Mouse (Mus musculus) heart, postnatal 10 days (tissue): ENCODE results near the gene Mbd3. TPM values are rescaled to one million over a fixed set of nuclear protein-coding genes. Genes with fewer than 3 reads are reported as not detected.
"Not testable (repeated sequence)": the region's sequence is repeated elsewhere in the genome, so short reads cannot be mapped to it uniquely, and the experiment has no call there.

Source experiments
- DNase-seq, 2 experiments: peaks; one replicate each; pipeline ENCODE4 v3.0.0; 2021
- intact Hi-C: fragments of 180-260 bp; cut with DNase I; formaldehyde crosslinking; loops from one replicate; pipeline ENCODE4 v1.15.1; 2025
- microRNA-seq, 2 experiments: library from miRNA; unstranded; fragments of <30 nt; microRNA quantifications; one replicate each; pipeline ENCODE4 v1.2.0; 2022
- total RNA-seq, 2 experiments: library from RNA; stranded (reverse); gene quantifications; 2 replicates each; pipeline ENCODE4 v1.2.3; 2021

Mbd3 gene
- total RNA-seq, 2 experiments from 2014 or later = 102 to 105 TPM

DNA sequence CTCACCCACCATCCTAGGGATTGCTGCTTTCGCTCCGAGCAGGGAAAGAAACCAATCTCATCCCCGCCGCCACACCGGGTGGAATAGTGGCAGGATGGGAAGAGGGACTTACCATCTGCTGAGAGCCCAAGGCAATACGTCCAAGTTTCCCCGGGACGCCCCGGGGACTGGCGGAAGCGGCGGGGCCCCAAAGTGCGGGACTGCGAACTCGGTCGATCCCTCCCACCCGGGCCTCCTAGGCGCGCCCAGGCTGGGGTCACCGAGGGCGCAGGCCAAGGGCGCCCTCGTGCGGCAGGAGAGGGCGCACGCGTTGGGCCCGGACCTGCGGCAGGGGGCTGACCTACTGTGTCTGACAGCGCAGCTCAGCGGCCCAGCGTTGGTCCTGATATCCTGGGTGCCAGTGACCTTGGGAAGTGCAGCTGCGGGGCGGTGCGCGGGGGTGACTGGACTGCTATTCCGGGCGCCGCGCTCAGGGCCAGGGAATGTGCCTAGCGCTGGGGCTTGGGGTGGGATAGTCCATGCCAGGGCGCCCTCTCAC is 51.0 kb downstream of the Mbd3 start, which contains the start of gene Adamtsl5:
Gene Adamtsl5 (minus strand): TSS at position 169 of the 538 bp plus-strand sequence.
- intact Hi-C loops = loop anchor here (1.0 to 10.0 kb wide), 2 partner anchors 53 to 174 kb away; partner anchors contain the start of genes 1600002K03Rik, Apc2 and Efna2
- peak; percentile 82 for DNase-seq

DNA sequence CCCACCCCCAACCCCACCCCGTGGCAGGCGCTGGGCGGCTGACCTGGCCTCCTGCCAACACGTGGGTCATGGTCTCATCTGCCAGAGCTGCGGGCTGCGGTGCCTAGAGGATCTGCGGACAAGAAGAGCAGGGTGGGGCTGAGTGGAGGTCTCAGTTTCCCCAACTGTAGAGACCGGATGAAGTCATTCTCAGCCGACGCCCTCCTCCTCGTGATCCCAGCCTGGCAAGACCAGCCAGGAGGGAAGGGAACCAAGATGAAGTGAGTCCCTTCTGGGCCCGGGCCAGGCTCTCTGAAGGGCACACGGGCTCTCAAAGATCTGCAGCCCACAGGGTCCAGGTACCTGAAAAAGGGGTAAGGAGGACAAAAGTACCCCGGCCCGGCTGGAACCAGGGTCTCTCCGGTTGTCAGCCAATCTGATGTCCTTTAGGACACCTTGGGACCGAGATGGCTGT is 51.8 kb downstream of the Mbd3 start:
- intact Hi-C loops = loop anchor here (10.0 kb wide), 1 partner anchor 173 kb away; the partner anchor contains the start of genes 1600002K03Rik and Efna2
- DNase-seq = peak; percentile 61 to 63

DNA sequence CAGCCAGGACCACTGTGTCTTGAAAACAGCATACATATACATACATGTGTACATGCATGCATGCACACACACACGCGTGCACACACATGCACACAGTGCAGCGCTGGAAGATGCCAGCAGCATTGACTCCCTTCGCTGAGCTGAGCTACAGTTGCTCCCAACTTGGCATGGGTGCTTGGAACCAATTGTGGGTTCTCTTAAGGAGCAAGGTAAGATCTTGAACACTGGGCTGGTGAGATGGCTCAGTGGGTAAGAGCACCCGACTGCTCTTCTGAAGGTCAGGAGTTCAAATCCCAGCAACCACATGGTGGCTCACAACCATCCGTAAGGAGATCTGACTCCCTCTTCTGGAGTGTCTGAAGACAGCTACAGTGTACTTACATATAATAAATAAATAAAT is 53.4 kb downstream of the Mbd3 start:
- intact Hi-C loops = loop anchor here (10.0 kb wide), 1 partner anchor 171 kb away; the partner anchor contains the start of genes 1600002K03Rik and Efna2
- not testable (repeated sequence) for DNase-seq

DNA sequence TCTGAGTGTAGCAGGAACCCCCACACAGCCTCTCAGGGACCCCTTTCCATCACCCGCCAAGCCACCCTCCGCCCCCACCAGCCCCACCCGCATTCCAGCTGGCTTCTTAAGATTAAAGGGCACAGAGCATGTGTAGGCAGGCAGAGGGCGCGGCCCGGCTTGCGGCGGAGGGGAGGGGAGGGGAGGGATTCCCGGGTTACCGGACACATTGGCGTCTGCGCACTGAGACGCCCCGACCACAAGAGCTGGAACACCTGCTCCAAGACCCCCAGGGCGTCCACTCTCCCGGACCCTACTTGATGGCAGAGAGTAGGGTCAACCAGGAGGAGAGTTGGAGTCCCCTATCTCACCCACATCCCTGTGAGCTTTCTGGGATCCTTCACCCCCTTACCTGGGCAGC is 54.2 kb downstream of the Mbd3 start:
- DNase-seq = no peak
- intact Hi-C loops = loop anchor here (10.0 kb wide), 1 partner anchor 170 kb away; the partner anchor contains the start of genes 1600002K03Rik and Efna2

DNA sequence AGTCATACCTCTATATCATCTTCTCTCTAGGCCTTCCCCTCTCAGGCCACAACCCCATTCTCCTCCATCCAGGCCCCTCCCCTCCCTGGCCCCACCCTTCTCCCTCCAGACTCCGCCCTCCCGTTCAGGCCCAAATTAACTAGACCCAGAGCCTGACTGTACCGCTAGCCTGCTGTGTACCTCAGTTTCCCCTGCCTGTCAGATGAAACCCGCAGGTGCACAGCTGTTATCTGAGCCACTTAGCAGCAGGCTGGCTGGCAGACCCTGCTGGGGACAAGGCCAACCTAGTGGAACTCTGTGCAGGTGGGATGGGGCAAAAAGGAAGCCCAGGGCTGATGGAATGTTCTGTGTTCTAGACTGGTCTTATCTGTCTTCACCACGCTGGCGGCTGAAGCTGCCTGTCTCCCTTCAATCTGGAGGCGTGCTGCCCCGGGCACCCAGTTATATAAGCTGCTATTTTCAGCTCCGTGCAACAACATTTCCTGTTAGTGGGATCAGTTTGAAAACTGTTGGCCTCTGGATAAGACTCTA is 55.2 kb downstream of the Mbd3 start:
- intact Hi-C loops = loop anchor here (10.0 kb wide), 1 partner anchor 169 kb away; the partner anchor contains the start of genes 1600002K03Rik and Efna2
- DNase-seq = peak in 1 of 2 experiments; percentile 44

DNA sequence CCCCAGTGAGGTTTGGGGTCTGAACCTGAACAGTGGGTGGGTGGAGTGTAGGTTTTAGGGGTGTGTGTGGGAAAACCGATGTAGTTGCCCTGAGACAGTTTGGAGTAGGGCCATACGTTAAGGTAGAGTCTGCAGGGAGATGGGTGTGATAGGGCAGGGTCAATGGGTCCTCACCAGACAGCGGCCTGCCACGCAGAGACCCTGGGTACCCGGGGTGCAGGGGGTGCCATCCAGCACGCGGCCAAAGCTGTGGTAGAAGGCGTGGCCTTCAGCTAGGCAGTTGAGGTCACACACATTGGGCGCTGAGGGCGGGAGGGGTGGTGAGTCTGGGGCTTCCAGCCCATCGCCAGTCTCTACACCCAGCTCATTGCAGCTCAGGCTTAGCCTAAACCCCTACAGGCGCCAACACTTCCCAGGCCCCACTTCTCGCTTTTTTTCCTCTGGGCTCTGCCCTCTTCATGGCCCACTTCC is 55.9 kb downstream of the Mbd3 start:
- no peak for DNase-seq
- intact Hi-C loops = loop anchor here (10.0 kb wide), 1 partner anchor 169 kb away; the partner anchor contains the start of genes 1600002K03Rik and Efna2

DNA sequence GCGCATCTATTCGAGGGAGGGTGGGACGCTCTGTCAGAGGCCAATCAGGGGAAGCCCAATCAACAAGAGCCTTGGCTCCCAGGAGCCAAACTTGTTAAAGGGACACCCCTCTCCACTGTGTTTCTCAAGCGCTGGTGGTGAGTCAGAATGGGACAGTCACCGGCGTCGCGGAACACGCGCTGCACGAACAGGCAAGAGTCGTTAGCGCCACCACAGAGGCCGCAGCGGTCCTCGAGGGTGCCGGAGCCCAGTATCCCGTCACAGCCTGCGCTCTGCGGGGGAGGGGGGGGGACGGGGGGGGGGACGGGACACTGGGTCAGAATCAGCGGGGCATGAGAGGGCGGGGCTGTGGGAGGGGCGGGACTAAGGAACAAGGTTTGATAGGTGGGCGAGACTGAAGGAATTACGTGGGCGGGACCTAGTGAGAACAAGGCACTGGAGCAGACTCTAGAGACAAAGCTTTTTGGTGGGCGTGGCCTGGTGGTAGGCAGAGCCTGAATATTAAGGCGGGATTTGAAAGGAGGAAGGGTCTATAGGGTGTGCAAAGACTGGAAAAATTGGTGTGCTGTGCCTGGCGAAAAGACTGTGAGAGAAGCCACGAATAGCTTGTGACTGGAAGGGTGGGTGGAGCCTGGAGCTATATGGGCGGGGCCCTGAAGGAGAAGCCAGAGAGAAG is 56.5 kb downstream of the Mbd3 start:
- intact Hi-C loops = loop anchor here (10.0 kb wide), 1 partner anchor 168 kb away; the partner anchor contains the start of genes 1600002K03Rik and Efna2
- DNase-seq = peak; percentile 53 to 62

Small RNA genes lying within 50 kb of the gene (microRNA-seq; reads per million reads assigned to microRNA genes)
- 0 reads per million in 2 experiments for gene Gm22721

Other genes with a start within 250 kb of the Mbd3 start
- 100 to 1,000 TPM; 113 to 134 TPM for gene Cirbp, start 233.6 kb downstream of the Mbd3 start, total RNA-seq
- 1 to 10 TPM; 3.1 to 3.4 TPM for gene 1600002K03Rik, start 226.6 kb downstream of the Mbd3 start, total RNA-seq
- gene Efna2, start 220.1 kb downstream of the Mbd3 start, total RNA-seq = 1 to 10 TPM; 1.4 to 1.7 TPM
- gene Mum1, start 173.1 kb downstream of the Mbd3 start, total RNA-seq = 10 to 100 TPM; 20.3 to 23.1 TPM
- 100 to 1,000 TPM; 609 to 639 TPM for gene Ndufs7, start 150.4 kb downstream of the Mbd3 start, total RNA-seq
- gene Gamt, start 138.5 kb downstream of the Mbd3 start, total RNA-seq = 10 to 100 TPM; 19.3 to 21.3 TPM
- gene Dazap1, start 138.1 kb downstream of the Mbd3 start, total RNA-seq = 10 to 100 TPM; 86.4 to 95.4 TPM
- gene Rps15, start 107.1 kb downstream of the Mbd3 start, total RNA-seq = 100 to 1,000 TPM; 859 to 871 TPM
- 1 to 10 TPM; 4.7 to 5.0 TPM for gene Apc2, start 103.6 kb downstream of the Mbd3 start, total RNA-seq
- 10 to 100 TPM; 15.3 to 17.9 TPM for gene 2310011J03Rik, start 79.0 kb downstream of the Mbd3 start, total RNA-seq
- gene Pcsk4, start 70.1 kb downstream of the Mbd3 start, total RNA-seq = 1 to 10 TPM; 1.7 to 1.8 TPM
- 1 to 10 TPM; 2.2 to 2.4 TPM for gene Reep6, start 69.6 kb downstream of the Mbd3 start, total RNA-seq
- 10 to 100 TPM; 36.9 to 42.9 TPM for gene Adamtsl5, start 51.1 kb downstream of the Mbd3 start, total RNA-seq
- under 1 TPM in 1 of 2 experiments, not detected in 1; 0.25 TPM for gene Plk5, start 43.1 kb downstream of the Mbd3 start, total RNA-seq
- gene Mex3d, start 11.9 kb downstream of the Mbd3 start, total RNA-seq = 10 to 100 TPM; 12.7 to 16.1 TPM
- 1,000 to 10,000 TPM; 1,658 to 1,691 TPM for gene Uqcr11, start 7.3 kb upstream of the Mbd3 start, total RNA-seq
- 10 to 100 TPM; 40.3 to 51.8 TPM for gene Tcf3, start 34.1 kb upstream of the Mbd3 start, total RNA-seq
- not detected for gene Onecut3, start 95.3 kb upstream of the Mbd3 start, total RNA-seq
- gene Atp8b3, start 139.6 kb upstream of the Mbd3 start, total RNA-seq = not detected
- gene Rexo1, start 162.0 kb upstream of the Mbd3 start, total RNA-seq = 10 to 100 TPM; 20.3 to 21.5 TPM
- gene Klf16, start 177.8 kb upstream of the Mbd3 start, total RNA-seq = 1 to 10 TPM; 5.9 to 6.9 TPM
- gene Abhd17a, start 190.8 kb upstream of the Mbd3 start, total RNA-seq = 100 to 1,000 TPM in 1 of 2 experiments, 10 to 100 TPM in 1; 92.2 to 102 TPM
- 10 to 100 TPM; 25.9 to 27.8 TPM for gene Scamp4, start 203.3 kb upstream of the Mbd3 start, total RNA-seq
- 1 to 10 TPM; 1.2 to 1.8 TPM for gene Adat3, start 203.3 kb upstream of the Mbd3 start, total RNA-seq
- 1 to 10 TPM in 1 of 2 experiments, under 1 TPM in 1; 0.98 to 1.2 TPM for gene Gm49322, start 206.5 kb upstream of the Mbd3 start, total RNA-seq
- gene Csnk1g2, start 223.3 kb upstream of the Mbd3 start, total RNA-seq = 100 to 1,000 TPM; 137 to 141 TPM